Mouse (Mus musculus) kidney, embryonic 14.5 days (tissue): Measurements from ENCODE around the gene Cuta. TPM values are rescaled to one million over a fixed set of nuclear protein-coding genes. Genes with fewer than 3 reads are reported as not detected.

Experiments used
- ATAC-seq: fragments of 200-750 bp; cut with Nextera tagmentation; 2 replicates; pipeline ENCODE4 v1.8.0; 2017; ENCODE audit warnings: moderate number of reproducible peaks, mild to moderate bottlenecking, moderate TSS enrichment, moderate library complexity; ENCODE audit not compliant: low FRiP score, low TSS enrichment
- H3K27ac ChIP-seq: fragments of 300-500 bp; sonication (generic); 2 replicates; pipeline ENCODE4 v1.5.1; 2014; ENCODE audit warnings: low read depth, mild to moderate bottlenecking, low read length, moderate library complexity, mixed read lengths
- H3K27me3 ChIP-seq: fragments of 300-500 bp; sonication (generic); 2 replicates; pipeline ENCODE4 v1.6.1; 2014; ENCODE audit warnings: mild to moderate bottlenecking, low read length; ENCODE audit not compliant: control insufficient read depth, insufficient read depth
- H3K36me3 ChIP-seq: fragments of 300-500 bp; sonication (generic); 2 replicates; pipeline ENCODE4 v1.6.1; 2014; ENCODE audit warnings: low read length, mixed read lengths; ENCODE audit not compliant: control insufficient read depth, insufficient read depth
- H3K4me1 ChIP-seq: fragments of 300-500 bp; sonication (generic); 2 replicates; pipeline ENCODE4 v1.6.1; 2014; ENCODE audit warnings: low read length, mixed read lengths; ENCODE audit not compliant: control insufficient read depth, insufficient read depth
- H3K4me2 ChIP-seq: fragments of 300-500 bp; sonication (generic); replicated peaks from 2 replicates; pipeline ENCODE4 v1.6.1; 2014; ENCODE audit warnings: low read depth, mild to moderate bottlenecking, low read length
- H3K4me3 ChIP-seq: fragments of 300-500 bp; sonication (generic); 2 replicates; pipeline ENCODE4 v1.5.1; 2014; ENCODE audit warnings: mild to moderate bottlenecking, low read length
- H3K9ac ChIP-seq: fragments of 300-500 bp; sonication (generic); 2 replicates; pipeline ENCODE4 v1.6.1; 2014; ENCODE audit warnings: low read depth, mild to moderate bottlenecking, low read length, moderate library complexity
- H3K9me3 ChIP-seq: fragments of 300-500 bp; sonication (generic); 2 replicates; pipeline ENCODE4 v1.6.1; 2016; ENCODE audit warnings: low read length; ENCODE audit not compliant: control insufficient read depth
- WGBS: fragments of 180-500 bp; shearing (Covaris S2); extraction: QIAGEN DNeasy Blood & Tissue Kit; methylation state at CpG from one replicate; pipeline ENCODE4 v1.1.7; 2014; 5-methylcytosine and 5-hydroxymethylcytosine counted together
- microRNA-seq: library from miRNA; unstranded; fragments of <30 nt; microRNA quantifications from one replicate; pipeline ENCODE4, GENCODE M21; 2016
- polyA plus RNA-seq: library from polyadenylated mRNA; unstranded; fragments of >200 nt; fragmentation: Nextera tagmentation; extraction: Ambion mirVana; gene quantifications from 2 replicates; pipeline ENCODE4 v1.2.1, GENCODE M21; 2014

The Cuta gene
- polyA plus RNA-seq, 1 experiment from 2014 or later, result 182 TPM

- peaks cover 7% of the 10 kb centered on the region; the same call in 1 of the 2 replicates for H3K27me3 ChIP-seq
- WGBS, result 19% methylated on average over 3 of the region's 3 CpGs
- no peak for ATAC-seq
- H3K9me3 ChIP-seq, result no peaks in the 10 kb centered on the region
- H3K4me2 ChIP-seq, result no peak overlapping the region
- H3K9ac ChIP-seq, result no peak overlapping the region
- no peak overlapping the region for H3K27ac ChIP-seq
- H3K36me3 ChIP-seq, result no peaks in the 10 kb centered on the region
- no peak overlapping the region for H3K4me3 ChIP-seq
- peaks cover 5% of the 10 kb centered on the region for H3K4me1 ChIP-seq
These were observed 51.4 kb downstream of the Cuta start for GRCm38 (mm10) chr17:26887926-26888325.

DNA sequence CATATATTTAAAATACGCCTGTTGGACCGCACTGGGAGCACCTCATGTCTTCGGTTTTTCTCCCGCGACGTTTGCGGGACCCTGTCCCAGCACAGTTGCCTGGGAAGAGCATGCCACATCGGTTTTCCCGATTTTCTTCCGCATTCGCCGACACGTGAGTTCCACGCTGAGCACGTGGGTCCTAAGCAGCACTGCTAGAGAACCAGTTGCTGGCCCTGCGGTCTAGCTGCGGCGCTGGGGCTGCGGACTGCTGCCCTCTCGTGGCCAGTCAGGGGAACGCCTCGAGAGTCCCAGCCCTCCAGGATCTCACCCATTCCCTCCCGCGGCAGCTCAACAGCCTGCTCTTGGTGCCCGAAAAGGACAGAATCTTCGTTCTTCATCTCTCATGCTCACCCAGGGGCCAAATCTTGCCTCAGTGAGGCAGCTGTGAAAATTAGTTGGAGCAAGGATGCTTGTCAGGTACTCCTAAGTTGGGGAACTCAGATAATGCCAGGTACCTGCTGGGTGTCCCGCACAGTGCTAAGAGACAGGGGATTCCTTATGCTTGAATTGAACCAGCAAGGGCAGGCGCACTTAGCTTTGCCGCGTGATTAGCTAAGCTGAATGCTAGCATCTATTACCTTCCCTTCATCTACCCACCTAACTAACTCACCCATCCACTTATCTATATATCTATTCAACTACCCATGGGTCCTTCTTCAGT is 53.2 kb downstream of the Cuta start:
- H3K36me3 ChIP-seq, result no peaks in the 10 kb centered on the region
- no peak overlapping the region for H3K27ac ChIP-seq
- 9% methylated on average over 30 of the region's 30 CpGs for WGBS
- H3K27me3 ChIP-seq, result peaks cover 7% of the 10 kb centered on the region; the same call in 1 of the 2 replicates
- peaks cover 5% of the 10 kb centered on the region for H3K4me1 ChIP-seq
- no peaks in the 10 kb centered on the region for H3K9me3 ChIP-seq
- ATAC-seq, result peak; percentile 87
- H3K4me3 ChIP-seq, result peak overlapping the region; percentile 40
- H3K4me2 ChIP-seq, result peak overlapping the region; percentile 43
- peak overlapping the region; percentile 12; the same call in 1 of the 2 replicates for H3K9ac ChIP-seq

DNA sequence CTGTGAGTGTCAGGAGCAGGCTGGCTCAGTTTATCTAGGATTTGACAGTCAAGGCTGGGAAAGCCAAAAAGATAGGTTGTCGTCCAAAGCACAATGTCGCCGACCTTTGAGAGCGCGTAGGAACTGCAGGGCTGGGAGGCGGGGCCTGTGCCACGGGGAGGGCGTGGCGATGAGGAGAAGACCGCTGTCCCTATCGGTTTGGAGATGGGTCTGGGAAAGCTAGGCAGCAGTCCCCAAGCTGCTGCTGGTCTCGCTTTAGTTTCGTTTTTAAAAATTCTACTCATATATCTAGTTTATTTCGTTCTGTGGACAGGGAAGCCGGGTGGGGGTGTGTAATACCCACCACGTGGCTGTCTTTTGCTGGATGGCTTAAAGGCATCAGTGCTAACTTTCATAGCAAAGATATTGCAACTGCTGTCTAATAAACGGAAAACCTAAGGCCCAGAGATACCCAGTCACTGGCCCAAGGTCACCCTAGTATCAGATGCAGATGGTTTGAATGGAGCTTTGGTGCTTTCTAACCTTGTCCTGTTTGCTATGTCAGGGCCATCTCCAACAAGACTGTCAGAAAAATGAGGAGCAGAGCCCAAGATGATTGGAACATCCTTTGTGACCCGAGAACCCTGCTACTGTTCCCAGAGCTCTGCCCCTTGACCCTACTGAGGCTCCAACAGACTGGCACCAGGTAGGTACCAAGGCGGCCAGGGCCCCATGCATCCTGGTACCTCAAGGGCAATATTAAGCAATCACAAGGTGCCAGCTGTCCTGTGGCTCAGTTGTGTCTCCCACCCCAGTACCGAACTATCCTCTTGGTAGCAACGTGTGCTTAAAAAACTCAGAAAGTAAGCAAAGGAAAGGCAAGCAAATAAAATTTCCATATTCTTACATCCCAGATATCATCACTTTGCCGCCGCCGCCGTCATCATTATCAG is 54.1 kb downstream of the Cuta start:
- no peak overlapping the region for H3K27ac ChIP-seq
- WGBS, result 20% methylated on average over 25 of the region's 25 CpGs
- ATAC-seq, result peak; percentile 75

More for the DNA sequence above, 54.1 kb downstream of the Cuta start:
- peak overlapping the region; percentile 40 for H3K4me3 ChIP-seq
- H3K36me3 ChIP-seq, result no peaks in the 10 kb centered on the region
- no peaks in the 10 kb centered on the region for H3K9me3 ChIP-seq
- H3K4me1 ChIP-seq, result peaks cover 5% of the 10 kb centered on the region
- peak overlapping the region; percentile 40 for H3K9ac ChIP-seq
- peaks cover 7% of the 10 kb centered on the region; the same call in 1 of the 2 replicates for H3K27me3 ChIP-seq
- H3K4me2 ChIP-seq, result peak overlapping the region; percentile 43

Small RNA genes within 50 kb of the gene (microRNA-seq; reads per million reads assigned to microRNA genes)
- gene Gm27775 (not detected), gene Mir3083 (not detected), gene Mir6968 (0.84 reads per million)

Other genes starting within 250 kb of the Cuta start
- 4.9 and 10.5 TPM in 2 replicates for gene Crebrf, start 223.9 kb downstream of the Cuta start, polyA plus RNA-seq
- 50.4 and 55.3 TPM in 2 replicates for gene Bnip1, start 158.5 kb downstream of the Cuta start, polyA plus RNA-seq
- not detected in 2 replicates for gene Nkx2-5, start 94.6 kb downstream of the Cuta start, polyA plus RNA-seq
- gene Kifc5b, start 22.5 kb downstream of the Cuta start, polyA plus RNA-seq, result 6.9 and 11.2 TPM in 2 replicates
- 6.0 TPM in 2 replicates for gene Phf1, start 6.5 kb downstream of the Cuta start, polyA plus RNA-seq
- gene Syngap1, start 1.7 kb upstream of the Cuta start, polyA plus RNA-seq, result 2.6 and 3.5 TPM in 2 replicates
- gene Zbtb9, start 33.6 kb upstream of the Cuta start, polyA plus RNA-seq, result 6.3 and 12.8 TPM in 2 replicates
- 11.1 and 16.0 TPM in 2 replicates for gene Bak1, start 89.4 kb upstream of the Cuta start, polyA plus RNA-seq
- gene Itpr3, start 117.7 kb upstream of the Cuta start, polyA plus RNA-seq, result 5.3 and 9.9 TPM in 2 replicates
- 293 and 406 TPM in 2 replicates for gene Uqcc2, start 194.3 kb upstream of the Cuta start, polyA plus RNA-seq
- gene Ip6k3, start 228.2 kb upstream of the Cuta start, polyA plus RNA-seq, result 0.12 TPM in 1 of 2 replicates, not detected in the other